Mouse (Mus musculus) forebrain, embryonic 13.5 days (tissue): Measurements from ENCODE around the gene 4931428L18Rik. TPM values are rescaled to one million over a fixed set of nuclear protein-coding genes. Genes with fewer than 3 reads are reported as not detected.
A peak's percentile ranks its signal among the peaks of the same experiment; 100 is the strongest.

Experiments used
- ATAC-seq: fragments of 200-750 bp; cut with Nextera tagmentation; 2 replicates; pipeline ENCODE4 v1.8.0; 2017
- H3K27ac ChIP-seq: fragments of 300-500 bp; sonication (generic); 2 replicates; pipeline ENCODE4 v1.5.1; 2015; ENCODE audit warnings: inconsistent platforms, mild to moderate bottlenecking, moderate library complexity
- H3K27me3 ChIP-seq: fragments of 300-500 bp; sonication (generic); 2 replicates; pipeline ENCODE4 v1.6.1; 2015; ENCODE audit warnings: mild to moderate bottlenecking, inconsistent platforms
- H3K36me3 ChIP-seq: fragments of 300-500 bp; sonication (generic); 2 replicates; pipeline ENCODE4 v1.6.1; 2015; ENCODE audit warnings: mild to moderate bottlenecking, inconsistent platforms; ENCODE audit not compliant: poor library complexity, severe bottlenecking
- H3K4me1 ChIP-seq: fragments of 300-500 bp; sonication (generic); 2 replicates; pipeline ENCODE4 v1.6.1; 2015; ENCODE audit warnings: inconsistent platforms
- H3K4me2 ChIP-seq: fragments of 300-500 bp; sonication (generic); 2 replicates; pipeline ENCODE4 v1.6.1; 2015; ENCODE audit warnings: inconsistent platforms, mild to moderate bottlenecking, moderate library complexity
- H3K4me3 ChIP-seq: fragments of 300-500 bp; sonication (generic); 2 replicates; pipeline ENCODE4 v1.5.1; 2015; ENCODE audit warnings: mild to moderate bottlenecking, inconsistent platforms
- H3K9ac ChIP-seq: fragments of 300-500 bp; sonication (generic); 2 replicates; pipeline ENCODE4 v1.6.1; 2015; ENCODE audit warnings: mild to moderate bottlenecking, inconsistent platforms
- H3K9me3 ChIP-seq: fragments of 300-500 bp; sonication (generic); replicated peaks from 2 replicates; pipeline ENCODE4 v1.6.1; 2016; ENCODE audit warnings: inconsistent platforms
- WGBS: fragments of 180-500 bp; shearing (Covaris S2); methylation state at CpG from one replicate; pipeline ENCODE4 v1.1.7; 2015; 5-methylcytosine and 5-hydroxymethylcytosine counted together
- polyA plus RNA-seq: library from polyadenylated mRNA; unstranded; fragments of >200 nt; fragmentation: Nextera tagmentation; extraction: Ambion mirVana; gene quantifications from 2 replicates; pipeline ENCODE4 v1.2.1, GENCODE M21; 2015

The 4931428L18Rik gene
- polyA plus RNA-seq, 1 experiment from 2014 or later, result not detected

DNA sequence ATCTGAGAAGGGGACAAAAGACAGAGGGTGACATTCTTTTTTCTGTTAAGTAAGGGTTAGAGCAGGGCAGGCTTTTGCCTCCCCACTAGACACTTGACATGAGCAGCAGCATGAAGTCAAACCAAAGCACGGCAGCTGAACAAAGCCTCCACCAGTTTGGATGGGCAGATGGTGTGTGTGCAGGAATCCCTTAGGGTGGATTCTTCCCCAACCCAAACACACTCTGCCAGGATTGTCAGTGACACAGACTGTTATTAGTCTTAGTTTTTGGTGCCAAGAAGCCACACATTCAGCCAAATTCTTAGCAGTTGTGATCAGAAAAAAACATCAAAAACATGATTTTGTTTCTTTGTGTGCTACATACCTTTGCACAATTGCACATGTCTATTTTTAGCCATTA is 44.2 kb downstream of the 4931428L18Rik start:
- H3K4me3 ChIP-seq, result no peak overlapping the region
- peak; percentile 83 for ATAC-seq
- H3K27ac ChIP-seq, result no peak overlapping the region
- no peaks in the 10 kb centered on the region for H3K27me3 ChIP-seq
- no peaks in the 10 kb centered on the region for H3K36me3 ChIP-seq
- no peak overlapping the region for H3K9ac ChIP-seq
- no peaks in the 10 kb centered on the region for H3K4me1 ChIP-seq
- H3K4me2 ChIP-seq, result no peak overlapping the region
- 43% methylated on average over 1 of the region's 1 CpGs for WGBS
- H3K9me3 ChIP-seq, result no peaks in the 10 kb centered on the region

- Histone ChIP-seq H3K4me1 (no peaks in the 10 kb centered on the region), H3K4me2 (no peak within 1 kb of the TSS), H3K9ac (no peak within 1 kb of the TSS), H3K27me3 (no peaks in the 10 kb centered on the region), H3K9me3 (no peaks in the 10 kb centered on the region), H3K36me3 (no peaks in the 10 kb centered on the region), H3K27ac (no peak within 1 kb of the TSS), H3K4me3 (no peak within 1 kb of the TSS)
- no peak for ATAC-seq
- 76% methylated on average over 5 of the region's 5 CpGs for WGBS
Measured at GRCm38 (mm10) chr1:31176101-31176500, 46.4 kb downstream of the 4931428L18Rik start, which contains the start of gene Lgsn. Gene Lgsn, plus strand, starts transcription at chr1:31176401.

DNA sequence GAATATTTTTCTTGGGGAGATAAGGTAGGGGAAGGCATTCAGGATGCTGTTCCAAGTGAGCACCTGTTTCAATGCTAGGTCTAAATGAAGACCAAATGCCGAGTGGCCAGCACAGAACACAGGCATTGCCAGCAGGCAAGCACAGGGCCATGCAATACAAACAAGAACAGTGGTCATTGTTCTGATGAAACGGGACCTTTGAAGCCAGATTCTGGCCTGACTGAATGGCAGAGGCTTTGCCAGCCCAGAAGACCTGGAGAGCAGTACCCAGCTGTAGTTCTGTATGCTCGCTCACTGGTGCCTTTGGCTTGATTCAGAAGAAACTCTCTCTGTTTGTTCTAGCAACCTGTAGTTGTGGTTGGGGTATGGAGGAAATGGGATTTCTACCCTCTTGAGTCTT is 47.1 kb downstream of the 4931428L18Rik start:
- no peak for ATAC-seq
- H3K9ac ChIP-seq, result no peak overlapping the region
- WGBS, result 78% methylated on average over 3 of the region's 3 CpGs
- H3K4me2 ChIP-seq, result no peak overlapping the region
- no peaks in the 10 kb centered on the region for H3K4me1 ChIP-seq
- H3K9me3 ChIP-seq, result no peaks in the 10 kb centered on the region
- no peak overlapping the region for H3K27ac ChIP-seq
- no peaks in the 10 kb centered on the region for H3K36me3 ChIP-seq
- no peaks in the 10 kb centered on the region for H3K27me3 ChIP-seq
- no peak overlapping the region for H3K4me3 ChIP-seq

- ATAC-seq, result no peak
- no peak overlapping the region for H3K27ac ChIP-seq
- H3K36me3 ChIP-seq, result no peaks in the 10 kb centered on the region
- no peaks in the 10 kb centered on the region for H3K27me3 ChIP-seq
- no peaks in the 10 kb centered on the region for H3K4me1 ChIP-seq
- no peak overlapping the region for H3K4me2 ChIP-seq
- H3K9ac ChIP-seq, result no peak overlapping the region
- WGBS, result 88% methylated on average over 7 of the region's 7 CpGs
- no peak overlapping the region for H3K4me3 ChIP-seq
- H3K9me3 ChIP-seq, result no peaks in the 10 kb centered on the region
Measured at GRCm38 (mm10) chr1:31165326-31166121, 57.0 kb downstream of the 4931428L18Rik start.

GRCm38 (mm10) chr1:31164527-31165189 is 57.8 kb downstream of the 4931428L18Rik start:
- 88% methylated on average over 18 of the region's 18 CpGs for WGBS
- ATAC-seq, result no peak

GRCm38 (mm10) chr1:31156884-31157283 is 65.6 kb downstream of the 4931428L18Rik start:
- Histone ChIP-seq H3K36me3 (no peaks in the 10 kb centered on the region), H3K4me1 (no peaks in the 10 kb centered on the region), H3K27ac (no peak overlapping the region), H3K4me3 (no peak overlapping the region), H3K9ac (no peak overlapping the region), H3K4me2 (no peak overlapping the region), H3K9me3 (no peaks in the 10 kb centered on the region), H3K27me3 (no peaks in the 10 kb centered on the region)
- WGBS, result 90% methylated on average over 2 of the region's 2 CpGs
- ATAC-seq, result no peak

More at GRCm38 (mm10) chr1:31164527-31165189, 57.8 kb downstream of the 4931428L18Rik start:
- Histone ChIP-seq H3K27me3 (no peaks in the 10 kb centered on the region), H3K9me3 (no peaks in the 10 kb centered on the region), H3K4me3 (no peak overlapping the region), H3K36me3 (no peaks in the 10 kb centered on the region), H3K27ac (no peak overlapping the region), H3K4me2 (no peak overlapping the region), H3K9ac (no peak overlapping the region), H3K4me1 (no peaks in the 10 kb centered on the region)

DNA sequence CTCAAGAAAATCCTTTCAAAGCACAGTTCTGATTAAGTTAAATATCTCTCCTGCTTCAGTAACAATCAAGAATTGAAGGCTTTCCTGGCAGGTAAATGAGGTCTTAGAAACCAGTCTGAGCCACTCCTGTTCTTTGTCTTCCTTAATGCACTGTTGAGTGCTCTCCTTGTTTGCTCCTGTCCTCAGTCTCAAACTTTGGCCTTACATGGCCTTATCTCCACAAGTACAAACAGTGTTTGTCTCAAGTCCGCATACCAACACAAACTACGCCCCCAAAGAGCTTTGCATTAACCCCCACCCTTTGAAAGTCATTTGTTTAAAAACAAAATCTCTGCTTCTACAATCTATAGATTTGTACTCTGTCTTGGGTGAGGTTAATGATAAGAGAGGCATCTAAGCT is 66.3 kb downstream of the 4931428L18Rik start:
- no peaks in the 10 kb centered on the region for H3K9me3 ChIP-seq
- no peak overlapping the region for H3K9ac ChIP-seq
- no peaks in the 10 kb centered on the region for H3K4me1 ChIP-seq
- WGBS, result 89% methylated on average over 2 of the region's 2 CpGs
- no peak for ATAC-seq
- no peak overlapping the region for H3K4me2 ChIP-seq
- no peak overlapping the region for H3K4me3 ChIP-seq
- H3K36me3 ChIP-seq, result no peaks in the 10 kb centered on the region
- no peak overlapping the region for H3K27ac ChIP-seq
- H3K27me3 ChIP-seq, result no peaks in the 10 kb centered on the region

GRCm38 (mm10) chr1:31153793-31154349 is 68.6 kb downstream of the 4931428L18Rik start:
- 27% methylated on average over 7 of the region's 7 CpGs for WGBS
- Histone ChIP-seq H3K36me3 (no peaks in the 10 kb centered on the region), H3K27ac (no peak overlapping the region), H3K9ac (no peak overlapping the region), H3K4me1 (no peaks in the 10 kb centered on the region), H3K9me3 (no peaks in the 10 kb centered on the region), H3K27me3 (no peaks in the 10 kb centered on the region), H3K4me3 (no peak overlapping the region), H3K4me2 (no peak overlapping the region)
- peak; percentile 89 for ATAC-seq

DNA sequence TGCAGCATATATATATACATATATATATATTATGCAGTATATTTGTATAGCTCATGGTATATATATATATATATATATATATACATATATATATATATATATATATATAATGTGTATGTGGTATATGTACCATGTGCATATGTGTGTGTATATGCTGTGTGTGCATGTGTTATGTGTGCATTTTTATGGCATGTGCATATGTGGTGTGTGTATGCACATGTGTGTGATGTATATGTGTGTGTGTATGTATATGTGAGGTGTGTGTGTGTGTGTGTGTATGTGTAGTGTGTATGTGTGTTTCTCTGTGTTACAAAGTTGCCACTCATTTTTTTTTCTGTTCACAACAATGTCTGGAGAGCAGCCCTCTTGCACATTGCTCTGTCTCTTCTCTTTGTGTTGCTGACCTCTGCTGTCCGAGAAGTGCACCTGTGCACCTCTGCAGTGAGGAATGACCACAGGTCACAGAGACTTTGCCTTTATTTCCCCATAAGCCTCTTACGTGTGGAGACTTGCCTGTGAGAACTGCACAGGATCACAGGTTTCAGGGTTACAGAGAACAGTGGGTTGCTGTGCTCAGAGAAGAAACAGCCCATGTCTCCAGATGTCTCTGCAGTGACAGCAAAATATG is 69.6 kb downstream of the 4931428L18Rik start:
- Histone ChIP-seq H3K27me3 (no peaks in the 10 kb centered on the region), H3K9ac (no peak overlapping the region), H3K4me1 (no peaks in the 10 kb centered on the region), H3K9me3 (no peaks in the 10 kb centered on the region), H3K4me2 (no peak overlapping the region), H3K4me3 (no peak overlapping the region), H3K27ac (no peak overlapping the region), H3K36me3 (no peaks in the 10 kb centered on the region)
- ATAC-seq, result no peak
- WGBS, result 55% methylated on average over 2 of the region's 2 CpGs

DNA sequence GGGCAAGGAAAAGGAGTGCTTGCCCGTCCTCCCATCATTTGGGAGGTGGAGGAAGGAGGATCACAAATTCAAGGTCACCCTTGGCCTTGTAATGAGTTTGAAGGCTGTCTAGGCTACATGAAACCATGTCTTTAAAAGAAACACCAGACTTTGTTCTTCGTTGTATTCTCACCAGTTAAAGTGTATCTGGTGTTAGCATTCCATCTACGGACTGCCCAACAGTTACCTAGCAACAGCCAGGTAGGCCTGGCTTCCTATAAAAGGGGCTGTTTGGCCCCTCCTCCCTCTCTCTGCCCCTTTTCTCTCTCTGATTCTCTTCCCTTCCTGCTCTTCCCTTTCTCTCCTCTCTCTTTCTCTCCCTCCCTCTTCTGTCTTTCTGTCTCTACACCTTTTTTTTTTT is 71.9 kb downstream of the 4931428L18Rik start:
- Histone ChIP-seq H3K9me3 (no peaks in the 10 kb centered on the region), H3K4me1 (no peaks in the 10 kb centered on the region), H3K4me3 (no peak overlapping the region), H3K27ac (no peak overlapping the region), H3K27me3 (no peaks in the 10 kb centered on the region), H3K4me2 (no peak overlapping the region), H3K36me3 (no peaks in the 10 kb centered on the region), H3K9ac (no peak overlapping the region)
- no peak for ATAC-seq
- 75% methylated on average over 3 of the region's 3 CpGs for WGBS

- WGBS, result 71% methylated on average over 6 of the region's 6 CpGs
- Histone ChIP-seq H3K9ac (no peak overlapping the region), H3K9me3 (no peaks in the 10 kb centered on the region), H3K4me1 (no peaks in the 10 kb centered on the region), H3K27me3 (no peaks in the 10 kb centered on the region), H3K4me2 (no peak overlapping the region), H3K4me3 (no peak overlapping the region), H3K36me3 (no peaks in the 10 kb centered on the region), H3K27ac (no peak overlapping the region)
- no peak for ATAC-seq
Measured at GRCm38 (mm10) chr1:31149671-31150070, 72.8 kb downstream of the 4931428L18Rik start.

DNA sequence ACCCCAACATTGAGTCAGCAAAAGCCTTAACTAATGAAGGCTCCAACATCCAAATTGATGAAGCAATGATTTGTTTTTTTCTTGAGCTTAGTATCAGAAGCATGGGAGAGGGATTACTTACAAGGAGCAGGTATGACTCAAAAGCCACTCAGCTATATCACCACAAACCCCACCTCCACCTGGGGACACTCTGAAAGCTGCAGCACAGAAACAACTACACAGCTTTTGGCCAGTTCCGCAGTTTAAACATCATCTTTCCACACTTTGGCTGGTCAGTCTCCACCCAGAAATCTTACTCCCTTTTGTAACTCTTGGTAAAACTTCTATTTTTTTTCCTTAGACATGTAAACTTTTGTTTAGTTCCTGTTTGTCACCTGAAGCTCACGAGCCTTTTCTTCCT is 78.9 kb downstream of the 4931428L18Rik start:
- H3K9me3 ChIP-seq, result no peaks in the 10 kb centered on the region
- H3K9ac ChIP-seq, result no peak overlapping the region
- no peak overlapping the region for H3K4me2 ChIP-seq
- H3K4me1 ChIP-seq, result no peaks in the 10 kb centered on the region
- H3K27me3 ChIP-seq, result no peaks in the 10 kb centered on the region
- no peaks in the 10 kb centered on the region for H3K36me3 ChIP-seq
- H3K27ac ChIP-seq, result no peak overlapping the region
- H3K4me3 ChIP-seq, result no peak overlapping the region
- 88% methylated on average over 2 of the region's 2 CpGs for WGBS
- no peak for ATAC-seq
